Mouse (Mus musculus): ENCODE measurements around the gene Bhlhe23. TPM values are rescaled to one million over a fixed set of nuclear protein-coding genes. Genes with fewer than 3 reads are reported as not detected.

Bhlhe23 gene
- polyA plus RNA-seq, 1 experiment from 2014 or later, result 0.08 TPM

Other genes starting within 250 kb of the Bhlhe23 start
- gene Mrgbp, start 195.6 kb downstream of the Bhlhe23 start, polyA plus RNA-seq (2015; fragmentation: Nextera tagmentation; extraction: Ambion mirVana), result 25.5 and 25.6 TPM in 2 replicates
- gene Ogfr, start 187.7 kb downstream of the Bhlhe23 start, polyA plus RNA-seq (2015; fragmentation: Nextera tagmentation; extraction: Ambion mirVana), result 45.2 and 48.1 TPM in 2 replicates
- 9.3 and 15.2 TPM in 2 replicates for gene Col9a3, start 179.1 kb downstream of the Bhlhe23 start, polyA plus RNA-seq (2015; fragmentation: Nextera tagmentation; extraction: Ambion mirVana)
- 0.12 and 0.21 TPM in 2 replicates for gene Tcfl5, start 134.2 kb downstream of the Bhlhe23 start, polyA plus RNA-seq (2015; fragmentation: Nextera tagmentation; extraction: Ambion mirVana)
- 25.2 and 26.8 TPM in 2 replicates for gene Dido1, start 66.9 kb downstream of the Bhlhe23 start, polyA plus RNA-seq (2015; fragmentation: Nextera tagmentation; extraction: Ambion mirVana)
- gene Gid8, start 66.8 kb downstream of the Bhlhe23 start, polyA plus RNA-seq (2015; fragmentation: Nextera tagmentation; extraction: Ambion mirVana), result 61.4 TPM in 2 replicates
- 3.8 and 4.3 TPM in 2 replicates for gene Slc17a9, start 51.6 kb downstream of the Bhlhe23 start, polyA plus RNA-seq (2015; fragmentation: Nextera tagmentation; extraction: Ambion mirVana)
- 51.0 and 52.9 TPM in 2 replicates for gene Ythdf1, start 144.0 kb upstream of the Bhlhe23 start, polyA plus RNA-seq (2015; fragmentation: Nextera tagmentation; extraction: Ambion mirVana)
- gene Birc7, start 152.1 kb upstream of the Bhlhe23 start, polyA plus RNA-seq (2015; fragmentation: Nextera tagmentation; extraction: Ambion mirVana), result 0.14 TPM in 1 of 2 replicates, not detected in the other
- 50.8 and 52.4 TPM in 2 replicates for gene Nkain4, start 177.8 kb upstream of the Bhlhe23 start, polyA plus RNA-seq (2015; fragmentation: Nextera tagmentation; extraction: Ambion mirVana)
- gene Arfgap1, start 190.3 kb upstream of the Bhlhe23 start, polyA plus RNA-seq (2015; fragmentation: Nextera tagmentation; extraction: Ambion mirVana), result 92.7 and 103 TPM in 2 replicates
- 0.71 and 1.1 TPM in 2 replicates for gene Col20a1, start 209.6 kb upstream of the Bhlhe23 start, polyA plus RNA-seq (2015; fragmentation: Nextera tagmentation; extraction: Ambion mirVana)

Measured in stomach, embryonic 15.5 days (tissue).